Comparison of ENCODE assay signal across 10 mouse cellular contexts in the genomic region with DNA sequence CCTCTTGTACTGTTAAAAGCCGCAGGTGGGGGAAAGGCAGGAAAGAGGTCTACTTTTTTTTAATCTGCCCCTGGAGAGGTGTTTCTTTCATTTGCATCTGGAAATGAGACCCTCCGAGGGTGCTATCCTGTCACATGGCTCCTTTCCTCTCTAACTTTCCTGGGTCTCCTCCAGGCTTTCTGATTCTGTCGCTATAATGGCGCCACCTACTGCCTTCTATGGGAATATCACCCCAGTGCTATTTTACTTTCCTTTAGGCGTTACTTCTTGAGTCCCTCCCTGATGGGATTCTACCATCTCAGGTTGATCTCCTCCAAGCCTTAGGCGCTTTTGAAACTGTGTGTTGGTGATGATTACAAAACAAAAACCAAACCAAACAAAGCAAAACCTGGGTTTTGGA. TPM values are rescaled to one million over a fixed set of nuclear protein-coding genes. Genes with fewer than 3 reads are reported as not detected.
DNase-seq lines count a peak whose midpoint lies in the region; TF ChIP-seq lines count a peak whose summit lies in the region.
"Had no signal": no experiment of that assay in that cellular context is flagged by ENCODE, and none has a peak within 500 bp of the region (broad histone marks: within the 10 kb centered on the region; RNA-seq: fewer than 3 reads in every experiment).

No protein-coding gene starts in this region.

- TF ChIP-seq POLR2A in small intestine, adult 2 months (IDR thresholded peaks at IDR 0.05; ENCODE audit: low read depth, low read length) = no peak

- no peaks in the 10 kb centered on the region; the same call in 1 of the 2 replicates for H3K27me3 ChIP-seq in small intestine, adult 2 months (ENCODE audit: control insufficient read depth, insufficient read depth, low read length)
- H3K27me3 ChIP-seq: neural tube, embryonic 12.5 days had no signal

- no peak overlapping the region for H3K27ac ChIP-seq in left cerebral cortex, adult 2 months
- no peak overlapping the region for H3K27ac ChIP-seq in small intestine, adult 2 months (ENCODE audit: insufficient read depth, low read depth, low read length)
- H3K27ac ChIP-seq: neural tube, embryonic 12.5 days had no signal

- WGBS in small intestine, adult 2 months = 33% methylated on average over 6 of the region's 6 CpGs

- DNase-seq in cerebellum, adult 18-20 months = peak; percentile 19 to 28
- no peak for DNase-seq in cerebellum, adult 11 months
- no peak for DNase-seq in left cerebral cortex, adult 2 months (ENCODE audit: extremely low spot score in 1 of 2, low spot score in 2 of 2)
- no peak for DNase-seq in left cerebral cortex, postnatal 36 days (ENCODE audit: low spot score in 2 of 2)
- DNase-seq in R1 (ENCODE audit: low read depth, low spot score) = peak; percentile 86
- DNase-seq in kidney, postnatal 14 days = peak; percentile 45
- no peak for DNase-seq in yolk sac, embryonic 10.5 days (ENCODE audit: low spot score)

- H3K4me3 ChIP-seq in left cerebral cortex, adult 2 months = no peak overlapping the region
- H3K4me3 ChIP-seq in small intestine, adult 2 months (ENCODE audit: low read depth, low read length) = no peak overlapping the region
- H3K4me3 ChIP-seq: erythroblast, embryonic 14.5 days; neural tube, embryonic 12.5 days had no signal

- peak; percentile 79 for TF ChIP-seq CTCF in left cerebral cortex, adult 2 months (IDR thresholded peaks at IDR 0.05)
- TF ChIP-seq CTCF in small intestine, adult 2 months (IDR thresholded peaks at IDR 0.05; ENCODE audit: extremely low read depth, insufficient read length, insufficient replicate concordance, low read depth, low read length) = peak; percentile 41; the same call in 1 of the 2 replicates

- no peaks in the 10 kb centered on the region for H3K4me1 ChIP-seq in small intestine, adult 2 months (ENCODE audit: control insufficient read depth, insufficient read depth, insufficient read length, low read length)
- H3K4me1 ChIP-seq: neural tube, embryonic 12.5 days had no signal

- H3K36me3 ChIP-seq in small intestine, adult 2 months (ENCODE audit: control insufficient read depth, insufficient read depth, low read length) = no peaks in the 10 kb centered on the region
- H3K36me3 ChIP-seq: neural tube, embryonic 12.5 days had no signal

- intact Hi-C loops in left cerebral cortex, adult 2 months (cut with DNase I) = no loop called here
- intact Hi-C loops in left cerebral cortex, postnatal 36 days (cut with DNase I) = no loop called here

RNA-seq across cellular contexts. Expression of a gene that starts 22.1 kb away (rescaled TPM):
- total RNA-seq in left cerebral cortex, adult 2 months (2021) = 1 to 10 TPM; 4.7 to 6.0 TPM
- 1 to 10 TPM; 3.5 to 6.2 TPM for total RNA-seq in left cerebral cortex, postnatal 36 days (2021)
- 0.01 and 0.06 TPM in 2 replicates for polyA plus RNA-seq in small intestine, adult 2 months (2012; rRNA removed)
- polyA plus RNA-seq: erythroblast, embryonic 14.5 days had no signal

RNA-seq across cellular contexts. Expression of a gene that starts 47.7 kb away (rescaled TPM):
- total RNA-seq in left cerebral cortex, adult 2 months (2021) = 10 to 100 TPM; 10.2 to 11.2 TPM
- total RNA-seq in left cerebral cortex, postnatal 36 days (2021) = 10 to 100 TPM in 1 of 2 experiments, 1 to 10 TPM in 1; 9.0 to 12.1 TPM
- polyA plus RNA-seq in small intestine, adult 2 months (2012; rRNA removed) = 5.6 and 10.7 TPM in 2 replicates

RNA-seq across cellular contexts. Expression of a gene that starts 47.8 kb away (rescaled TPM):
- 10 to 100 TPM; 24.2 to 24.8 TPM for total RNA-seq in left cerebral cortex, adult 2 months (2021)
- total RNA-seq in left cerebral cortex, postnatal 36 days (2021) = 10 to 100 TPM; 24.8 to 26.7 TPM
- 5.2 and 18.2 TPM in 2 replicates for polyA plus RNA-seq in small intestine, adult 2 months (2012; rRNA removed)

Comparison
In these comparisons a context has a peak if more than half of its experiments do, and no peak if none do; other contexts are left out.
1. DNase-seq: peak in cerebellum, adult 18-20 months (2 of 2), R1 (single experiment) and kidney, postnatal 14 days (single experiment); none in cerebellum, adult 11 months (single experiment), left cerebral cortex, adult 2 months (0 of 2), left cerebral cortex, postnatal 36 days (0 of 2) and yolk sac, embryonic 10.5 days (single experiment).